Mouse (Mus musculus): ENCODE measurements around the gene Gcc2. TPM values are rescaled to one million over a fixed set of nuclear protein-coding genes. Genes with fewer than 3 reads are reported as not detected.

Gcc2 gene
- polyA plus RNA-seq, 1 experiment, result 8.8 TPM

GRCm38 (mm10) chr10:58350600-58350999 is 95.3 kb downstream of the Gcc2 start:
- H3K4me3 ChIP-seq (replicated peaks; ENCODE audit: control insufficient read depth, low read depth, low read length), result no peak overlapping the region
- TF ChIP-seq CTCF (IDR thresholded peaks at IDR 0.05; ENCODE audit: control insufficient read depth, insufficient read depth, low read length), result no peak
- peak overlapping the region; percentile 84 for H3K27ac ChIP-seq (ENCODE audit: control insufficient read depth, insufficient read depth, low read depth, low read length, poor library complexity)
- 16% methylated on average over 3 of the region's 3 CpGs for WGBS
- H3K4me1 ChIP-seq (ENCODE audit: control insufficient read depth, insufficient read depth, low read length), result peaks cover 5% of the 10 kb centered on the region

GRCm38 (mm10) chr10:58351670-58352069 is 96.4 kb downstream of the Gcc2 start:
- TF ChIP-seq CTCF (IDR thresholded peaks at IDR 0.05; ENCODE audit: control insufficient read depth, insufficient read depth, low read length) (no peak), POLR2A (IDR thresholded peaks at IDR 0.05; ENCODE audit: borderline replicate concordance, control insufficient read depth, low read depth, low read length) (no peak)
- Histone ChIP-seq H3K4me3 (replicated peaks; ENCODE audit: control insufficient read depth, low read depth, low read length) (peak overlapping the region; percentile 81), H3K27ac (ENCODE audit: control insufficient read depth, insufficient read depth, low read depth, low read length, poor library complexity) (peak overlapping the region; percentile 89), H3K4me1 (ENCODE audit: control insufficient read depth, insufficient read depth, low read length) (peaks cover 5% of the 10 kb centered on the region)
- 3% methylated on average over 2 of the region's 2 CpGs for WGBS

- Histone ChIP-seq H3K4me1 (ENCODE audit: control insufficient read depth, insufficient read depth, low read length) (peaks cover 3% of the 10 kb centered on the region), H3K4me3 (replicated peaks; ENCODE audit: control insufficient read depth, low read depth, low read length) (peak overlapping the region; percentile 81), H3K27ac (ENCODE audit: control insufficient read depth, insufficient read depth, low read depth, low read length, poor library complexity) (no peak overlapping the region)
- TF ChIP-seq CTCF (IDR thresholded peaks at IDR 0.05; ENCODE audit: control insufficient read depth, insufficient read depth, low read length) (no peak), POLR2A (IDR thresholded peaks at IDR 0.05; ENCODE audit: borderline replicate concordance, control insufficient read depth, low read depth, low read length) (no peak)
- 35% methylated on average over 3 of the region's 3 CpGs for WGBS
These were observed 97.1 kb downstream of the Gcc2 start for GRCm38 (mm10) chr10:58352364-58352763.

- Histone ChIP-seq H3K27ac (ENCODE audit: control insufficient read depth, insufficient read depth, low read depth, low read length, poor library complexity) (no peak overlapping the region), H3K4me3 (replicated peaks; ENCODE audit: control insufficient read depth, low read depth, low read length) (peak overlapping the region; percentile 48), H3K4me1 (ENCODE audit: control insufficient read depth, insufficient read depth, low read length) (peaks cover 3% of the 10 kb centered on the region)
- TF ChIP-seq CTCF (IDR thresholded peaks at IDR 0.05; ENCODE audit: control insufficient read depth, insufficient read depth, low read length), result no peak
- TF ChIP-seq POLR2A (IDR thresholded peaks at IDR 0.05; ENCODE audit: borderline replicate concordance, control insufficient read depth, low read depth, low read length), result no peak
- WGBS, result 2% methylated on average over 3 of the region's 3 CpGs
These were observed 99.3 kb downstream of the Gcc2 start for GRCm38 (mm10) chr10:58354561-58354960.

Other genes starting within 250 kb of the Gcc2 start
- not detected in 2 replicates for gene AW822073, start 30.6 kb upstream of the Gcc2 start, polyA plus RNA-seq (2011; ENCODE audit: insufficient read depth, insufficient read length, low replicate concordance, missing spikeins)
- gene Duxf3, start 22.8 kb upstream of the Gcc2 start, polyA plus RNA-seq (2011; ENCODE audit: insufficient read depth, insufficient read length, low replicate concordance, missing spikeins), result not detected in 2 replicates
- gene Gm4981, start 18.8 kb upstream of the Gcc2 start, polyA plus RNA-seq (2011; ENCODE audit: insufficient read depth, insufficient read length, low replicate concordance, missing spikeins), result not detected in 2 replicates
- gene Lims1, start 68.0 kb downstream of the Gcc2 start, polyA plus RNA-seq (2011; ENCODE audit: insufficient read depth, insufficient read length, low replicate concordance, missing spikeins), result 31.6 and 44.1 TPM in 2 replicates
- 17.0 and 19.9 TPM in 2 replicates for gene Ranbp2, start 191.4 kb downstream of the Gcc2 start, polyA plus RNA-seq (2011; ENCODE audit: insufficient read depth, insufficient read length, low replicate concordance, missing spikeins)
- 2.1 and 2.8 TPM in 2 replicates for gene Ccdc138, start 242.5 kb downstream of the Gcc2 start, polyA plus RNA-seq (2011; ENCODE audit: insufficient read depth, insufficient read length, low replicate concordance, missing spikeins)